Mouse (Mus musculus): ENCODE results near the gene Gm17727. TPM values are rescaled to one million over a fixed set of nuclear protein-coding genes. Genes with fewer than 3 reads are reported as not detected.
"Not testable (repeated sequence)": the region's sequence is repeated elsewhere in the genome, so short reads cannot be mapped to it uniquely, and the experiment has no call there.

Gene Gm17727
- not detected in 2 replicates for polyA plus RNA-seq (2016; fragmentation: Nextera tagmentation; extraction: Ambion mirVana)

DNA sequence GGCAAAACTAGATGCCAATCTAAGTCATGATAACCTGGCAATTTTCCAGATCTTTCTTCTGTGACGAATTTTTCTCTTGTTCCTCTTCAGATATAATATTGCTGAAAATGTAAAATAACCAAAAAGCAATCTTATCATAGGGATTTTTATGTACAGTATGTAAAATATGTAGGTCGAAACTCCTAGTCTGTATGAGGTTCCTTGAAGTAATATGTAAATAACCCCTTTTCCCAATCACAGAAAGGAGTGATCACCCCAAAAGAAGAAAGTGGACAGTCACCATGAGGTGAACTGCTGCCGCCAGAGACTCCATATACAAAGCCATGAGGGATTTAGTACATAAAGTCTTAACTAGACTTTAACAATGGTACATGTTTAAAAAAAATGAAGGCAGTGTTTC lies at the start of gene Gm17727:
Gene Gm17727 (minus strand): TSS at position 101 of the 400 bp plus-strand sequence.
- Histone ChIP-seq H3K4me2 (no peak within 1 kb of the TSS), H3K36me3 (replicated peaks) (no peaks in the 10 kb centered on the region), H3K4me1 (no peaks in the 10 kb centered on the region), H3K9me3 (peaks cover 11% of the 10 kb centered on the region; the same call in 1 of the 2 replicates), H3K27ac (no peak within 1 kb of the TSS), H3K4me3 (replicated peaks) (no peak within 1 kb of the TSS), H3K27me3 (no peaks in the 10 kb centered on the region), H3K9ac (no peak within 1 kb of the TSS)
- WGBS = 63% methylated on average over 3 of the region's 3 CpGs
- no peak for ATAC-seq (ENCODE audit: low FRiP score)

DNA sequence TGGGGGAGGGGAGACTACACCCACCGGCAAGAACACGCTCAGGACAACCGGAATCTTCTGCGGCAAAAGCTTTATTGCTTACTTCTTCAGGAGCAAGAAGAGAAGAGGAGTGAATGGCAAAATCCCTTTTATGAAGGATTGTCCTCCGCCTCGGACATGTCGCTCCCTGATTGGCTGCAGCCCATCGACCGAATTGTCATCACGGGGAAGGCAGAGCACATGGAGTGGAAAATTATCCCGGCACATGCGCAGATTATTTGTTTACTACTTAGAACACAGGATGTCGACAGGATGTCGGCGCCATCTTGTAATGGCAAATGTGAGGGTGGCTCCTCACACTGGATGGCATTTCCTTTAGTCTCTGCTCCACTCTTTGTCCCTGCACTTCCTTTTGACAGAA lies 40.0 kb upstream of the Gm17727 start:
- not testable (repeated sequence) for H3K27me3 ChIP-seq; ATAC-seq (ENCODE audit: low FRiP score); H3K9ac ChIP-seq; H3K27ac ChIP-seq; H3K4me2 ChIP-seq; H3K4me3 ChIP-seq (replicated peaks); H3K36me3 ChIP-seq (replicated peaks); H3K4me1 ChIP-seq
- peaks cover 17% of the 10 kb centered on the region; the same call in 1 of the 2 replicates for H3K9me3 ChIP-seq
- 95% methylated on average over 15 of the region's 15 CpGs for WGBS

DNA sequence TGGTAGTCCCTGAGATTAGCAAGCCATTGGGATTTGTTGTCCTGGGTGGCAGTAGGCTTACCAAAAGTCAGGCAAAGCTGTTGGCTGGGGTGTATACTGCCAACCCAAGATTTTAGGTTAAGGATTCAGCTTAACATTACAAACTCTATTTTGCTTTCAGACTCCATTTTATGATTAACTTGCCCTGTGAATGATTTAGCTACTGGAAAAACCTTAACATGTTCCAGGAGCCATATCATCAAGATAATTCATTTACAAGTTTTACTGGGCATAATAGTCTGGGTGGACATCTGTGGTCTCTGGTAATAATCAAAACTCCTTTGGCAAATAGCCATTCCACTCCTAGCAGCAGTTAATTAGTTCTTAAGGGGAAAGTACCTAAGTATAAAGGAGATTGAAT lies 20.2 kb upstream of the Gm17727 start:
- H3K27me3 ChIP-seq = no peaks in the 10 kb centered on the region

DNA sequence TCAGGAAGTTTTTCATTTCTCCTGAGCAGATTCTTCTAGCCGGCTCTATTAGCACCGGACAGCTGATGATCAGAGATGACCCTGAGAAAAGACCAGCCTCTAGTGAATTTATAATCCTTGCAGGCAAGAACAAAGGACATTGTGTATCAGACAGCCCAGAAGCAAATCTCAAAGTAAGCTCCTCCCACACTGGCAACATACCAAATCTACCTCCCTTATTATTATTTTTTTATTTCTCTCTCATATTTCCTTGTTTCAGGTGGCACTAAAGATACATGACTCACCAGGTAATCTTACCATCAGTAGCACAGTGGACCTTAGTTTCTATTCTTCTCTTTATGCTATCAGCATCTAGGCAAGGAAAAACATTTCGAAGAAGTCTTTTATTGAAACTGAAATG lies 12.1 kb upstream of the Gm17727 start, which contains the start of the genes Gm27235 and D730048I06Rik:
Gene Gm27235 (minus strand): TSS at position 101 of the 400 bp plus-strand sequence.
Gene D730048I06Rik (minus strand): TSS at position 112 of the 400 bp plus-strand sequence.
- H3K9me3 ChIP-seq = peaks cover 10% of the 10 kb centered on the region; the same call in 1 of the 2 replicates
- H3K27ac ChIP-seq = no peak within 1 kb of the TSS
- 91% methylated on average over 3 of the region's 3 CpGs for WGBS
- H3K4me1 ChIP-seq = no peaks in the 10 kb centered on the region
- no peak within 1 kb of the TSS for H3K4me2 ChIP-seq
- H3K36me3 ChIP-seq (replicated peaks) = no peaks in the 10 kb centered on the region
- H3K4me3 ChIP-seq (replicated peaks) = no peak within 1 kb of the TSS
- no peak within 1 kb of the TSS for H3K9ac ChIP-seq
- no peak for ATAC-seq (ENCODE audit: low FRiP score)
- no peaks in the 10 kb centered on the region for H3K27me3 ChIP-seq

More for the DNA sequence above, 20.2 kb upstream of the Gm17727 start:
- no peak overlapping the region for H3K4me3 ChIP-seq (replicated peaks)
- no peak overlapping the region for H3K4me2 ChIP-seq
- H3K4me1 ChIP-seq = no peaks in the 10 kb centered on the region
- ATAC-seq (ENCODE audit: low FRiP score) = no peak
- H3K9ac ChIP-seq = no peak overlapping the region
- H3K9me3 ChIP-seq = peaks cover 22% of the 10 kb centered on the region
- H3K27ac ChIP-seq = no peak overlapping the region
- no peaks in the 10 kb centered on the region for H3K36me3 ChIP-seq (replicated peaks)

DNA sequence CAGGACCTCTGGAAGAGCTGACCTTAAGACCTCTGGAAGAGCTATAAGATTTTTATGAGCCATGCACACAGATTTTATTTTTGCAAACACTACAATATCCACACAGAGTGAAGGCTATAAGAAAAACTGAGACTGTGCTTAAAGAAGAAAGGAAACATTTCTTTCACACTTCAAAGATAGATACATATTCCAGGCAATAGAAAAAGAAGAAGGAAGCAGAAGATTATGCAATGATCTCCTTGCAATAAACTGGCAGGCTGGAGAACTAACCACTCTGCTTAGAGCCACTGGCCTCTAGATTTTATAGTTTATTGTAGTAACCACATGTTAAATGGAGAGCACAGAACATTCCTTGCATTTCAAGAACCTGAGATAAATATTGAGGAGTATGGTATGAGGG lies 21.1 kb downstream of the Gm17727 start:
- Histone ChIP-seq H3K27me3 (no peaks in the 10 kb centered on the region), H3K4me2 (no peak overlapping the region), H3K4me1 (no peaks in the 10 kb centered on the region), H3K36me3 (replicated peaks) (no peaks in the 10 kb centered on the region), H3K9ac (no peak overlapping the region), H3K9me3 (peaks cover 5% of the 10 kb centered on the region; the same call in 1 of the 2 replicates), H3K27ac (no peak overlapping the region), H3K4me3 (replicated peaks) (no peak overlapping the region)
- no peak for ATAC-seq (ENCODE audit: low FRiP score)

DNA sequence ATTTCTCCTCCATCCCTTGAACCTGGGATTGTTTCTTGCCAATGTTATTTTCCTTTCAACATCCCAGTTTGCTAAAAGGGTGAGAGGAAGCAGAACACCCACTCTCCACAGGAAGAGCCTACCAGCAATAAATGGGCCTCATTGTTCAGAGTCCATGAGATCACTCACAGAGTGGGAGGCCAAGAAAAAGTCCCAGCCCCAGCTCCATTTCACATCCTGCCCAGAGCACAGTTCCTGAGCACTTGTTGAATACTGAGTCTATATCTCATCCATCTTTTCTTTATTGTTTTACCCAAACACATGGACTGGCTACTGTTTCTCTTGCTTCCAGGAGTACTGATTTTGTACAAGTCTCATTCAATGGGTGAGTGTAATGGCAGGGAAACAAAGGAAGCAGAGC lies 37.2 kb downstream of the Gm17727 start, which contains the start of gene Gm17677:
Gene Gm17677 (plus strand): TSS at position 301 of the 400 bp plus-strand sequence.
- Histone ChIP-seq H3K9me3 (peaks cover 10% of the 10 kb centered on the region), H3K27me3 (no peaks in the 10 kb centered on the region), H3K4me1 (no peaks in the 10 kb centered on the region), H3K36me3 (replicated peaks) (no peaks in the 10 kb centered on the region), H3K27ac (no peak within 1 kb of the TSS), H3K4me3 (replicated peaks) (no peak within 1 kb of the TSS), H3K9ac (no peak within 1 kb of the TSS), H3K4me2 (no peak within 1 kb of the TSS)
- no peak for ATAC-seq (ENCODE audit: low FRiP score)

Other genes starting within 250 kb of the Gm17727 start
- gene Ddx25, start 219.6 kb downstream of the Gm17727 start, polyA plus RNA-seq (2016; fragmentation: Nextera tagmentation; extraction: Ambion mirVana) = 10.4 and 11.4 TPM in 2 replicates
- 19.1 and 19.3 TPM in 2 replicates for gene Pus3, start 219.5 kb downstream of the Gm17727 start, polyA plus RNA-seq (2016; fragmentation: Nextera tagmentation; extraction: Ambion mirVana)
- 2.3 TPM in 2 replicates for gene Pate2, start 207.8 kb downstream of the Gm17727 start, polyA plus RNA-seq (2016; fragmentation: Nextera tagmentation; extraction: Ambion mirVana)
- 26.7 and 29.9 TPM in 2 replicates for gene Hyls1, start 207.7 kb downstream of the Gm17727 start, polyA plus RNA-seq (2016; fragmentation: Nextera tagmentation; extraction: Ambion mirVana)
- not detected in 2 replicates for gene Pate4, start 166.2 kb downstream of the Gm17727 start, polyA plus RNA-seq (2016; fragmentation: Nextera tagmentation; extraction: Ambion mirVana)
- gene Pate3, start 129.9 kb downstream of the Gm17727 start, polyA plus RNA-seq (2016; fragmentation: Nextera tagmentation; extraction: Ambion mirVana) = 0.19 TPM in 1 of 2 replicates, not detected in the other
- gene Pate1, start 90.7 kb downstream of the Gm17727 start, polyA plus RNA-seq (2016; fragmentation: Nextera tagmentation; extraction: Ambion mirVana) = not detected in 2 replicates
- gene Gm17677, start 37.1 kb downstream of the Gm17727 start, polyA plus RNA-seq (2016; fragmentation: Nextera tagmentation; extraction: Ambion mirVana) = not detected in 2 replicates
- not detected in 2 replicates for gene Gm27235, start 12.0 kb upstream of the Gm17727 start, polyA plus RNA-seq (2016; fragmentation: Nextera tagmentation; extraction: Ambion mirVana)
- gene D730048I06Rik, start 12.0 kb upstream of the Gm17727 start, polyA plus RNA-seq (2016; fragmentation: Nextera tagmentation; extraction: Ambion mirVana) = not detected in 2 replicates
- not detected in 2 replicates for gene 9230110F15Rik, start 66.0 kb upstream of the Gm17727 start, polyA plus RNA-seq (2016; fragmentation: Nextera tagmentation; extraction: Ambion mirVana)
- gene 9230113P08Rik, start 130.3 kb upstream of the Gm17727 start, polyA plus RNA-seq (2016; fragmentation: Nextera tagmentation; extraction: Ambion mirVana) = not detected in 2 replicates